Mouse (Mus musculus): ENCODE measurements around the gene Acsf3. TPM values are rescaled to one million over a fixed set of nuclear protein-coding genes. Genes with fewer than 3 reads are reported as not detected.
A peak's percentile ranks its signal among the peaks of the same experiment; 100 is the strongest.

The Acsf3 gene
- polyA plus RNA-seq, 1 experiment: not detected

DNA sequence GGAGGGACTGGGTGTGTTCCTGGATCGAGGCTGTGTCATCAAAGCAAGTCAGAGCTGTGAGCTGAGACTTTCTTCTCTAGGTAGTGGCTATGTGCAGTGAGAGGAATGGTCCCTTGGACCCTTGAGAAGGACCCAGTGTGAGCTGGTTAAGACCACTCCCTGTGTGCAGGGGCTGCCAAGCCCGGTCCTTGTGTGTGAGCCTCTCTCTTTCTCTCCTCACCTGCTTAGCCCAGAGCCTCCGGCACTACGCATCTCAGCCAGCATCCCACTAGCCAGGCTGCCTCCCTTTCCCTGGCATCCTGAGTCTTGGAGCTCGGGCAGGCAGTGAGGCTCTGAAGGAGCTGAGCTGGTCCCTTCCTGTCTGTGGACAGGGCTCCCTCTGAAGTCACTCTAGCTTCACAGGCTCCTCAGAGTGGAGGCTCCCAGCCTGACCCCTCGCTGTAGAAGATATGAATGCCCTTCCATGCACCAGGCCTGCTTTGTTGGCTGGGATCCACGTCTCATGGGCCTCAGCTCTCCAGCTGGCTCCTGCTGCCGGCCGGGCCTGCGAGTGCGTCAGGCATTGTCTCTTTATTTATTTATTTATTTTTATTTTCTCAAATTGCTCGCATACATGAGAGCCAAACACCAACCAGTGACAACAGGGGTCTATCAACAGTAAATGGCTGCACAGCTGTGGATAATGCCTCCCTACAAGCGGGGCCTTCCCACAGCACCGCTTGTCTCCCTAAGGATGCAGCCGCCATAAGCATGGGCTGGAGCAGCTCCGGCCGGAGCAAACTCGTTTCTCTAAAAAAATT, 18.3 kb downstream of the Acsf3 start:
- H3K4me1 ChIP-seq (ENCODE audit: control insufficient read depth, insufficient read depth, low read length): peaks cover 23% of the 10 kb centered on the region
- H3K27ac ChIP-seq (ENCODE audit: insufficient read depth, low read depth, low read length): 0 out of 2 replicates have a peak overlapping the region, but pooled peaks have one; percentile 29
- H3K4me3 ChIP-seq (ENCODE audit: insufficient read depth, low read depth, low read length): no peak overlapping the region
- no peak for TF ChIP-seq CTCF (IDR thresholded peaks at IDR 0.05; ENCODE audit: insufficient read depth, low read depth, low read length)
- no peak for TF ChIP-seq POLR2A (IDR thresholded peaks at IDR 0.05; ENCODE audit: insufficient read depth, low read depth, low read length)
- 56% methylated on average over 18 of the region's 18 CpGs for WGBS

DNA sequence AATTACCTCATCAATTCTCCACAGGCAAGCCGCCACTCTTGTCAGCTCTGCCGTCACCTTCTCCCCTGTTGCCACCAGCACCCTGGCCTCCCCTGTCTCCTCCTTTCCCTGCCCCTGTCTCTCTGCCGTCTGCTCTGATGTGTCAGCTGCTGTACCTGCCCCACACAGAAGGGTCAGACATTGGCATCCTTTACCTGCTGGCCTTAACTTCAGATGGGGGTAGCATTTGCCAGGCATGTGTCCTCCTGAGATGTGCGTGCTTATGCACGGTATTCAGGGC, 18.8 kb downstream of the Acsf3 start:
- WGBS: 80% methylated on average over 5 of the region's 5 CpGs
- TF ChIP-seq POLR2A (IDR thresholded peaks at IDR 0.05; ENCODE audit: insufficient read depth, low read depth, low read length) (no peak), CTCF (IDR thresholded peaks at IDR 0.05; ENCODE audit: insufficient read depth, low read depth, low read length) (no peak)
- Histone ChIP-seq H3K4me3 (ENCODE audit: insufficient read depth, low read depth, low read length) (no peak overlapping the region), H3K4me1 (ENCODE audit: control insufficient read depth, insufficient read depth, low read length) (peaks cover 25% of the 10 kb centered on the region), H3K27ac (ENCODE audit: insufficient read depth, low read depth, low read length) (no peak overlapping the region)

- Histone ChIP-seq H3K4me1 (ENCODE audit: control insufficient read depth, insufficient read depth, low read length) (peaks cover 60% of the 10 kb centered on the region), H3K27ac (ENCODE audit: insufficient read depth, low read depth, low read length) (peak overlapping the region; percentile 95), H3K4me3 (ENCODE audit: insufficient read depth, low read depth, low read length) (no peak overlapping the region)
- 10% methylated on average over 15 of the region's 15 CpGs for WGBS
- no peak for TF ChIP-seq CTCF (IDR thresholded peaks at IDR 0.05; ENCODE audit: insufficient read depth, low read depth, low read length)
- no peak for TF ChIP-seq POLR2A (IDR thresholded peaks at IDR 0.05; ENCODE audit: insufficient read depth, low read depth, low read length)
These were observed 28.8 kb downstream of the Acsf3 start for GRCm38 (mm10) chr8:122803906-122804761.

GRCm38 (mm10) chr8:122805349-122805748, 30.1 kb downstream of the Acsf3 start:
- H3K27ac ChIP-seq (ENCODE audit: insufficient read depth, low read depth, low read length): peak overlapping the region; percentile 95
- TF ChIP-seq CTCF (IDR thresholded peaks at IDR 0.05; ENCODE audit: insufficient read depth, low read depth, low read length) (no peak), POLR2A (IDR thresholded peaks at IDR 0.05; ENCODE audit: insufficient read depth, low read depth, low read length) (no peak)
- peaks cover 61% of the 10 kb centered on the region for H3K4me1 ChIP-seq (ENCODE audit: control insufficient read depth, insufficient read depth, low read length)
- H3K4me3 ChIP-seq (ENCODE audit: insufficient read depth, low read depth, low read length): no peak overlapping the region
- WGBS: 28% methylated on average over 3 of the region's 3 CpGs

DNA sequence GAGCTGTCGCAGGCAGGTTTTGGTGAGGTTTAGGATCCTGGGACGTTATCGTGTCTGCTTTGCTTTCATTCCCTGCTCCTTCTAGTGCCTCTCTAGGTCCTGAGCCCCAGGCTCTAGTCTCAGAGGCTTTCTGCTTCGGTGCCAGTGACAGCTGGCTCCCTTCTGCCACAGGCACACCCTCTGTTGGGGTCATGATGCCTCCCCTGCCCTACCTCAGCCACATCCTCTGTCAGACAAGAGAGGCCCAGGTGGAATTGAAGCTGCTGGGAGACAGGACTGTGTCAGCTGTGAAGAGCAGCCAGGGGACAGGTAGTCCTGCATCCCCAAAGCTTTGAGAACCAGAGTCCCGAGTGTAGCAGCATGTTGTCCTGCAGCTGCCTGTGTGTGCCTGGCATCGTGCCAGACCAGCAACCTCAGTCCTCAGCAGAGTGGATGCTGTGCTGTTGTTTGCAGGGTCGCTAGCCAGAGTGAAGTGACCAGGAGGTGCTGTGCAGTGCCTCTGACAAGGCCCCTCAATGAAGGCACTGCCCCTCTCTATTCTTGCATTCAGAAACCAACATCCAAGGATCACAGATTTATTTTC, 31.8 kb downstream of the Acsf3 start:
- H3K4me1 ChIP-seq (ENCODE audit: control insufficient read depth, insufficient read depth, low read length): peaks cover 71% of the 10 kb centered on the region
- TF ChIP-seq POLR2A (IDR thresholded peaks at IDR 0.05; ENCODE audit: insufficient read depth, low read depth, low read length) (no peak), CTCF (IDR thresholded peaks at IDR 0.05; ENCODE audit: insufficient read depth, low read depth, low read length) (no peak)

DNA sequence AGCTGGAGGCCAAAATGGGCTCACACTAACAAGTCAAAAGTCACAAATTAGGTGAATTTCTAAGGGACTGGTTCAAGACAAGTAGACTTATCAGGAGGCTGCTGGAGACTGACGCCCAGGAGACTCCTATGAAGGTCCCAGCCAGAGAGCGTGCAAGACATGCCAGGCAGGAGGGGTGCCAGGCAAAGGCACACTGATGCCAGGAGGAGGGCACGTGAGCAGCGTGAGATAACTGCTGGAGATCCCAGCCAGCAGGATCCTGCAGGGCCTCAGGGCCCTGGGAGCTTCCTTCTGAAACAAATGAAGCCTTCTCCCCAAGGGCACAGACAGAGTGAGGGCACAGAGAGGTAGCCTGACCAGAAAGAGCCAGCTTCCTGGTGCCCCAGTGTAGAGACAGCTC, 32.6 kb downstream of the Acsf3 start:
- no peak overlapping the region for H3K4me3 ChIP-seq (ENCODE audit: insufficient read depth, low read depth, low read length)
- TF ChIP-seq CTCF (IDR thresholded peaks at IDR 0.05; ENCODE audit: insufficient read depth, low read depth, low read length): no peak
- no peak for TF ChIP-seq POLR2A (IDR thresholded peaks at IDR 0.05; ENCODE audit: insufficient read depth, low read depth, low read length)
- no peak overlapping the region for H3K27ac ChIP-seq (ENCODE audit: insufficient read depth, low read depth, low read length)

More for the DNA sequence above, 31.8 kb downstream of the Acsf3 start:
- no peak overlapping the region for H3K4me3 ChIP-seq (ENCODE audit: insufficient read depth, low read depth, low read length)
- peak overlapping the region; percentile 55 for H3K27ac ChIP-seq (ENCODE audit: insufficient read depth, low read depth, low read length)
- WGBS: 50% methylated on average over 7 of the region's 7 CpGs

DNA sequence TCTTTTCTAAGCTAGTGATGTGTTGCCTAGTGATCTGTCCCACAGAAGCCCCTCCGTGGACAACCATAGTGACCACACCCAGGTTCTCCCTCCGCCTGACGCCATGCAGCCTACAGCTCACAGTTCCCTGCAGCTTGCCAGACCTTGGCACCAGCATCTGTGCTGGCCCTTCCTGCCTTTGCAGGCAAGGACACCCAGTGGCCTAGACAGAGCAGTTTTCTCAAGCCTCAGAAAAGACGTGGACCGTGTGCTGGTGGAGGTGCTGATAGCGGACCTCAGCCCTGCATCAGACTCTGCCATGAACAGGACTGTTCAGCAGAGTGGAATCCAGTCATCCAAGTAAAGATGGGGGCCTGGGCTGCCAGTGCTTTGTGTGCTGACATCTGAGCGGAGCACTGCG, 35.1 kb downstream of the Acsf3 start:
- Histone ChIP-seq H3K4me3 (ENCODE audit: insufficient read depth, low read depth, low read length) (no peak overlapping the region), H3K27ac (ENCODE audit: insufficient read depth, low read depth, low read length) (no peak overlapping the region), H3K4me1 (ENCODE audit: control insufficient read depth, insufficient read depth, low read length) (peaks cover 70% of the 10 kb centered on the region)
- TF ChIP-seq POLR2A (IDR thresholded peaks at IDR 0.05; ENCODE audit: insufficient read depth, low read depth, low read length) (no peak), CTCF (IDR thresholded peaks at IDR 0.05; ENCODE audit: insufficient read depth, low read depth, low read length) (no peak)
- WGBS: 87% methylated on average over 8 of the region's 8 CpGs

More for the DNA sequence above, 32.6 kb downstream of the Acsf3 start:
- H3K4me1 ChIP-seq (ENCODE audit: control insufficient read depth, insufficient read depth, low read length): peaks cover 72% of the 10 kb centered on the region
- WGBS: 71% methylated on average over 4 of the region's 4 CpGs

GRCm38 (mm10) chr8:122811870-122812494, 36.7 kb downstream of the Acsf3 start:
- TF ChIP-seq POLR2A (IDR thresholded peaks at IDR 0.05; ENCODE audit: insufficient read depth, low read depth, low read length): no peak
- no peak for TF ChIP-seq CTCF (IDR thresholded peaks at IDR 0.05; ENCODE audit: insufficient read depth, low read depth, low read length)
- WGBS: 81% methylated on average over 16 of the region's 16 CpGs
- Histone ChIP-seq H3K27ac (ENCODE audit: insufficient read depth, low read depth, low read length) (no peak overlapping the region), H3K4me1 (ENCODE audit: control insufficient read depth, insufficient read depth, low read length) (peaks cover 69% of the 10 kb centered on the region), H3K4me3 (ENCODE audit: insufficient read depth, low read depth, low read length) (no peak overlapping the region)

All from olfactory bulb, adult 2 months (tissue).